Mouse (Mus musculus): ENCODE results near the gene Cd52. TPM values are rescaled to one million over a fixed set of nuclear protein-coding genes. Genes with fewer than 3 reads are reported as not detected.
A peak's percentile ranks its signal among the peaks of the same experiment; 100 is the strongest.

Cd52 gene
- polyA plus RNA-seq, 1 experiment from 2014 or later: 3.9 TPM

- DNase-seq (ENCODE audit: low spot score): no peak
- Histone ChIP-seq H3K4me1 (peaks cover 64% of the 10 kb centered on the region), H3K9me3 (replicated peaks) (no peaks in the 10 kb centered on the region), H3K4me3 (no peak overlapping the region), H3K27ac (no peak overlapping the region), H3K36me3 (peaks cover 15% of the 10 kb centered on the region), H3K27me3 (ENCODE audit: low read depth, poor library complexity, severe bottlenecking) (no peaks in the 10 kb centered on the region)
- WGBS: 88% methylated on average over 15 of the region's 15 CpGs
Observed at GRCm38 (mm10) chr4:134125383-134126060, 30.6 kb upstream of the Cd52 start.

DNA sequence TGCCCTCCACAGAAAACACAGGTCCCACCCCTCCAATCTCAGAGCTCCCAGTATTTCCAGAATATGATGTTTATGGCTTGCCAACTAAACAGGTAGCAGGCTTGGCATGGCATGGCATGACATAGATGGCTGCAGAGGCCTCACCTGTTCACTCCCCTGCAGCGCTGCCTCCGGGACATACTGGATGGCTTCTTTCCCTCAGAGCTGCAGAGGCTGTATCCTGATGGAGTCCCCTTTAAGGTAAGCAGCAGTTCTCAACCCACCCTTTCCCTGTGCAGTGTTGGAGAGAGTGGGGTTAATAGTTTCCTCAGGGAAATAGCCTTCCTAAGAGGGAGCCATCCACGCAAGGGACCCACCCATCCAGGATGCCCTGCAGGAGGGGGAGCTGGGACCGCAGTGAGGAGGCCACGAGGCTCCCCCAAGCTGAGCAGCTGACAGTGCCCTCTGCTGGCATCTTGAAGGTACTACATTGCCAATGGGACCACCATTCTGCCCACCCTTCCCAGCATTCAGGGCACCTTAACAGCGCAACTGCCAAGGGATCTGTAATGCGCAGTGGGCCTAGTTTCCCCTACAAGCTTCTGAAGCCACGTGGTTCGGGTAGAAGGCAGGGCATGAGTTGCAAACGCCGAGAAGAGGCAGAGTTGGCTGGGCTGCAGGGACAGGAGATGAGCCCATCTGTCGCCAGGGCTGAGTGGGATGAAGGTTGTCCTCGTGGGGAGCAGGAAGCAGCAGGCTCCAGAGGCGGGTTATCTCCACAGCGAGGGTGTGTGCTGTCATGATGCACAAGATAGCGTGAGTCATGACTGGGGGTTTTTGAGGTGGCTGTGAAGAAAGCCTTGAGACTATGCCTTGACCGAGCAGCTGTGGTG lies 29.0 kb upstream of the Cd52 start:
- Histone ChIP-seq H3K4me1 (peaks cover 57% of the 10 kb centered on the region), H3K4me3 (no peak overlapping the region), H3K9me3 (replicated peaks) (no peaks in the 10 kb centered on the region), H3K27ac (0 out of 2 replicates have a peak overlapping the region, but pooled peaks have one; percentile 33), H3K36me3 (peaks cover 12% of the 10 kb centered on the region; the same call in 1 of the 2 replicates), H3K27me3 (ENCODE audit: low read depth, poor library complexity, severe bottlenecking) (no peaks in the 10 kb centered on the region)
- WGBS: 24% methylated on average over 17 of the region's 17 CpGs
- peak; percentile 74 for DNase-seq (ENCODE audit: low spot score)

- H3K9me3 ChIP-seq (replicated peaks): no peaks in the 10 kb centered on the region
- H3K4me1 ChIP-seq: peaks cover 57% of the 10 kb centered on the region
- 95% methylated on average over 6 of the region's 6 CpGs for WGBS
- no peak overlapping the region for H3K4me3 ChIP-seq
- DNase-seq (ENCODE audit: low spot score): no peak
- H3K27me3 ChIP-seq (ENCODE audit: low read depth, poor library complexity, severe bottlenecking): no peaks in the 10 kb centered on the region
- H3K27ac ChIP-seq: no peak overlapping the region
- peaks cover 12% of the 10 kb centered on the region; the same call in 1 of the 2 replicates for H3K36me3 ChIP-seq
Observed at GRCm38 (mm10) chr4:134123147-134123546, 28.3 kb upstream of the Cd52 start.

DNA sequence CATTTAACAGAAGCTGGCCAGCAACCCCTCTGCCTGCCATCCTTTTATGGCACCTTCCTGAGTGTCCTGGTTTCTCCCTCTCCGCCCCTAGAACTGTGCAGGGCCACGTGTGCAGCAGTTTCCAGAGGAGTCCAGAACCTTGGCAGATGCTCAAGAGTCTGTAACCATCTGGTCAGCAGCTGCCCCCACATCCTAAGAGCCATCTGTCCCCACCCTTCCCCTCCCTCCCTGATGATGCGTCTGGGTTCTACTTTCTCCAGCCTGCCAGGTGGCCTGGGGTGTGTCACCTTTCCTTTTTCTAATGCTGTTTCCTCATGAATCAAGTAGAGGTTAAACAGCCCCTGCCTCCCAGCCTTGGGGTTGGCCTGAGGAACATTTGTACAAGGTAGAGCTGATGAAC lies 27.4 kb upstream of the Cd52 start:
- 40% methylated on average over 3 of the region's 3 CpGs for WGBS
- Histone ChIP-seq H3K4me1 (peaks cover 53% of the 10 kb centered on the region), H3K4me3 (no peak overlapping the region), H3K9me3 (replicated peaks) (no peaks in the 10 kb centered on the region), H3K36me3 (peaks cover 12% of the 10 kb centered on the region; the same call in 1 of the 2 replicates), H3K27ac (no peak overlapping the region), H3K27me3 (ENCODE audit: low read depth, poor library complexity, severe bottlenecking) (no peaks in the 10 kb centered on the region)
- no peak for DNase-seq (ENCODE audit: low spot score)

DNA sequence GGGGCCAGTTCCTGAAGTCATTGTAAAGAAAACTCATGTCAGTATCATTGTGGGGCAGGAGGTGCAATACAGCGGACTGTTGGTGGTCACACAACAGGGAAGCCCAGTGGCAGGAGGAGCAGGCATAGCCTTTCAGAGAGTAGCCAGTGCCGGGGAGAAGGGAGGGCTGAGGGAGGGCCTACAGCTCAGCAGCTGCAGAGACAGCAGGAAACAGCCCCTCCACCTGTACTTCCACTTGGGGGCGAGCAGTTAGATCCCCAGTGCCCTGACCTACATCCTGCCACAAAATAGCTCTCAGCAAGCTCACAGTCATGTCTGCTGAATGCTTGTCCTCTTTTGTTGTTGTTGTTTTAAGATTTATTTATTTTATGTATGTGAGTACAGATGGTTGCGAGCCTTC lies 26.7 kb upstream of the Cd52 start:
- Histone ChIP-seq H3K36me3 (peaks cover 7% of the 10 kb centered on the region; the same call in 1 of the 2 replicates), H3K9me3 (replicated peaks) (no peaks in the 10 kb centered on the region), H3K4me1 (peaks cover 46% of the 10 kb centered on the region), H3K27me3 (ENCODE audit: low read depth, poor library complexity, severe bottlenecking) (no peaks in the 10 kb centered on the region), H3K27ac (0 out of 2 replicates have a peak overlapping the region, but pooled peaks have one; percentile 4), H3K4me3 (no peak overlapping the region)
- 53% methylated on average over 4 of the region's 4 CpGs for WGBS
- no peak for DNase-seq (ENCODE audit: low spot score)

DNA sequence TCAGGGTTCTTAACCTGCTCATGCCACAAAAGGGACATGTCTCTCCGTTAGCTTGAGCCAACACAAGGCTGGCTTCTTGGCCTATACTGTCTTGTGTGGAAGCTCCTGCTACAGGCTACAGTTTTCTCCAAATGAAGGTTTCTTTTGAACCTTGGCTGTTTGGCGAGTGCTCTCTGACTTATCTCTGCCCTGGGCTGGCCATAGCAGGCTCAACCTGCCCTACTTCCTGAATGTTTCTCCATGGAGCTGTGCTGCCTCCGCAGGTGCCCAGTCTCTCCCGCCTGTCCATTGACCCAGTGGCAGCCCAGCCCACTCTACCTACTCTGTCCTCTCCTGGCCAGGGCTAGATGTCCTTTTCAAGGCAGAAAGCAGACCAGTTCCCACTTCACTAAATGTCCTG lies 26.0 kb upstream of the Cd52 start:
- Histone ChIP-seq H3K27me3 (ENCODE audit: low read depth, poor library complexity, severe bottlenecking) (no peaks in the 10 kb centered on the region), H3K36me3 (0 out of 2 replicates have a peak, but pooled peaks cover 2% of the 10 kb centered on the region), H3K4me1 (peaks cover 48% of the 10 kb centered on the region), H3K27ac (0 out of 2 replicates have a peak overlapping the region, but pooled peaks have one; percentile 4), H3K4me3 (no peak overlapping the region), H3K9me3 (replicated peaks) (no peaks in the 10 kb centered on the region)
- DNase-seq (ENCODE audit: low spot score): no peak
- WGBS: 89% methylated on average over 4 of the region's 4 CpGs

DNA sequence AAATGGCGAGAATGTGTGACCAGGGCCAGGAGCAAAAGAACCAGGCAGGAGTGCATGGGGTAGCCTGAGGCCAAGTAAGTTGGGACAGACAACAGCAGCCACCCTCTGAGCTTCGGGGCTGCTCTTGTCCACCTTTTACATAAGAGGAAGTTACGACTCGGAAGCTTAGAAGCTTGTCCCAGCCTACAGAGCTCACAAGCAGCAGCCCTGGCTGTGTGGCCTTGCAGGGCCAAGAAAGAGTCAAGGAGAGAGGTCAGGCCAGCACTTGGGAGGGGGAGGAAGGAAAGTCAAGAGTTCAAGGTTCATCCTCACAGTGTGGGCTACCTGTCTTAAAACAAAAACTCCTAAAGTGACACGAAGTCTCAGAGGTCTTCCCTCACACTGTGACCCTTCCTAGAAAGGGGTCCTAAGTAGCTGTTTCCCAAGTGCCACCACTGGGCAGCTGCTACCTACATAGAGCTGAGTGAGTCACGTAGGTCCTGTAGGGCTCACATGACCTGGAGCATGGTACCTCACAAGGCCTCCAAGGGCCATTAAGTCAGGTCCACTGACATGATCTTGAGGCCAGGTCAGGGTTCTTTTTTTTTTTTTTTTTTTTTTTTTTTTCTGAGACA lies 25.4 kb upstream of the Cd52 start:
- H3K27me3 ChIP-seq (ENCODE audit: low read depth, poor library complexity, severe bottlenecking): no peaks in the 10 kb centered on the region
- WGBS: 80% methylated on average over 6 of the region's 6 CpGs
- peaks cover 55% of the 10 kb centered on the region for H3K4me1 ChIP-seq
- no peak overlapping the region for H3K4me3 ChIP-seq
- no peak for DNase-seq (ENCODE audit: low spot score)
- H3K36me3 ChIP-seq: no peaks in the 10 kb centered on the region
- no peak overlapping the region for H3K27ac ChIP-seq
- H3K9me3 ChIP-seq (replicated peaks): no peaks in the 10 kb centered on the region

- Histone ChIP-seq H3K27me3 (ENCODE audit: low read depth, poor library complexity, severe bottlenecking) (no peaks in the 10 kb centered on the region), H3K4me1 (peaks cover 56% of the 10 kb centered on the region), H3K36me3 (no peaks in the 10 kb centered on the region), H3K27ac (peak overlapping the region; percentile 62; the same call in 1 of the 2 replicates), H3K4me3 (no peak overlapping the region), H3K9me3 (replicated peaks) (no peaks in the 10 kb centered on the region)
- 67% methylated on average over 9 of the region's 9 CpGs for WGBS
- DNase-seq (ENCODE audit: low spot score): no peak
Observed at GRCm38 (mm10) chr4:134119644-134120043, 24.8 kb upstream of the Cd52 start.

DNA sequence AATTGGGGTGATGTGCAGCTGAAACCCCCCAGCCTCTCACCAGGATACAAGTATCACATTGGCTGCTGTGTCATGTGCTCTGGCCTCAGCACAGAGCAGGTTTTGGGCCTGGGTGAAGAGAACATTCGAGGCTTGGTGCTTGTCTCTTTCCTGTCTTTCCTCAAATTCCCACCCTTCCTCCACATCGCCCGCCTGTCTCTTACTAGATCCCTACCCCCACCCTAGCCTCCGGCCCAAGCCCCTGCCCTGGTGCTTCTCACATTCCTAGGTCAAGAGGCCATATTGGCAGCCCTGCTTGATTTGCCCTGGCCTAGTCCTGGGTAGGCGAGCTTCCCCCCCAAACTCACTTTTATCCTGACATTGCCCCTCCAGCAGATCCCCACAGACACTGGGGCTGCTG lies 24.2 kb upstream of the Cd52 start:
- H3K27ac ChIP-seq: peak overlapping the region; percentile 62
- WGBS: 69% methylated on average over 5 of the region's 5 CpGs
- H3K27me3 ChIP-seq (ENCODE audit: low read depth, poor library complexity, severe bottlenecking): no peaks in the 10 kb centered on the region

GRCm38 (mm10) chr4:134118126-134118800 lies 23.4 kb upstream of the Cd52 start:
- peaks cover 54% of the 10 kb centered on the region for H3K4me1 ChIP-seq
- H3K36me3 ChIP-seq: no peaks in the 10 kb centered on the region
- H3K27me3 ChIP-seq (ENCODE audit: low read depth, poor library complexity, severe bottlenecking): no peaks in the 10 kb centered on the region
- H3K27ac ChIP-seq: peak overlapping the region; percentile 62; the same call in 1 of the 2 replicates
- no peak overlapping the region for H3K4me3 ChIP-seq
- H3K9me3 ChIP-seq (replicated peaks): no peaks in the 10 kb centered on the region
- no peak for DNase-seq (ENCODE audit: low spot score)
- 72% methylated on average over 14 of the region's 14 CpGs for WGBS

More for the DNA sequence above, 24.2 kb upstream of the Cd52 start:
- Histone ChIP-seq H3K4me1 (peaks cover 51% of the 10 kb centered on the region), H3K9me3 (replicated peaks) (no peaks in the 10 kb centered on the region), H3K36me3 (no peaks in the 10 kb centered on the region), H3K4me3 (no peak overlapping the region)
- no peak for DNase-seq (ENCODE audit: low spot score)

DNA sequence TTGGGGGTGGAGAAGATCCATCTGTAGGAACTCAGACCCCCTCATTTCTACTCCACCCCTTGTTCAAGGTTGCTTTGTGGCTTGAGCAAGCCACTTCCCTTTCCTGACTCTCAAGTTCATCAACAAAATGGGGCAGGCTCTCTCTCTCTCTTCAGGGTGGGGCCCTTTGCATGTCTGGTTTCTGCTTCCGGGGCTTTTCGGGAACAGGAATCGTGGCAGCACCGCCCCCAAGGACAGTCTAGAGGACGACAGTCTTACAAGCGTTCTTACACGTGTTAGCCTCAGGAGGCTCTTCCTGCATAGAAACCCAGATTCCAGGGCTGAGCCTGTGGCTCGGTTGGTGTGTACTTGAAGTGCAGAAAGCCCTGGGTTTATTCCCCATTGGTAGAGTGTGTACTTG lies 22.1 kb upstream of the Cd52 start:
- WGBS: 86% methylated on average over 8 of the region's 8 CpGs
- H3K9me3 ChIP-seq (replicated peaks): no peaks in the 10 kb centered on the region
- peaks cover 56% of the 10 kb centered on the region for H3K4me1 ChIP-seq

GRCm38 (mm10) chr4:134116501-134116900 lies 21.6 kb upstream of the Cd52 start:
- Histone ChIP-seq H3K9me3 (replicated peaks) (no peaks in the 10 kb centered on the region), H3K36me3 (no peaks in the 10 kb centered on the region), H3K27me3 (ENCODE audit: low read depth, poor library complexity, severe bottlenecking) (no peaks in the 10 kb centered on the region), H3K4me3 (no peak overlapping the region), H3K4me1 (peaks cover 51% of the 10 kb centered on the region), H3K27ac (no peak overlapping the region)
- WGBS: 82% methylated on average over 2 of the region's 2 CpGs
- DNase-seq (ENCODE audit: low spot score): no peak

More for the DNA sequence above, 22.1 kb upstream of the Cd52 start:
- no peak for DNase-seq (ENCODE audit: low spot score)
- H3K4me3 ChIP-seq: no peak overlapping the region
- no peaks in the 10 kb centered on the region for H3K36me3 ChIP-seq
- no peak overlapping the region for H3K27ac ChIP-seq
- H3K27me3 ChIP-seq (ENCODE audit: low read depth, poor library complexity, severe bottlenecking): no peaks in the 10 kb centered on the region

Measured in limb, embryonic 10.5 days (tissue).